Mouse (Mus musculus): Measurements from ENCODE around the gene Mr1.

DNA sequence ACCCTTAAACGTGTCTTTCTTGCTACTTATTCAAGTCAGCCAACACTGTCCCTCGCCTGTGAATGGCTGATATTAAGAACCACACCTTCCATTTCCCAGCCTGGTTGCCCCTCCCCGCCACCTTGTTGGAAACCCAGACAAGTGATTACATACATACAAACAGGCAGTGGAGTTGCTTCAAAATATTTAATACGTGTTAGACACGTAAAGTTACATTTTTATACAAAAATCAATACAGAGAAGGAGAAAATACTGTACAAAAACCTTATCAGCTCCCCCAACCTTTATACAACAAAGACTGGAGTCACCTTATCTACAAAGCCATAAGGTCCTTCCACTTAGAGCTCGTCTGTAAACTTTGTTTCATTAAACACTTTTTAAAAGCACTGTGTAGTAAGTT is 49.3 kb downstream of the Mr1 start:
- no peak for TF ChIP-seq CTCF (IDR thresholded peaks at IDR 0.05; ENCODE audit: low read depth, low read length)
- TF ChIP-seq GATA1 (IDR thresholded peaks at IDR 0.05; ENCODE audit: borderline replicate concordance, low read length): no peak
- TF ChIP-seq POLR2AphosphoS5 (IDR thresholded peaks at IDR 0.05; ENCODE audit: insufficient replicate concordance, low read depth, low read length): no peak

Measured in G1E (cell line).